Mouse (Mus musculus) Patski (cell line): ENCODE data around the gene Dhx35. TPM values are rescaled to one million over a fixed set of nuclear protein-coding genes. Genes with fewer than 3 reads are reported as not detected.
A peak's percentile ranks its signal among the peaks of the same experiment; 100 is the strongest.

Source experiments
- ATAC-seq: fragments of 100-300 bp; one replicate; pipeline ENCODE4 v1.8.0; 2021
- CTCF ChIA-PET: fragments of 350-600 bp; sonication (Branson Sonifier 250); formaldehyde crosslinking; loops from one replicate; lab custom pipeline; 2022; ENCODE audit warnings: inconsistent platforms; lab: Charles Lee
- POLR2A ChIA-PET: fragments of 350-600 bp; sonication (Branson Sonifier 250); formaldehyde crosslinking; loops from one replicate; lab custom pipeline; 2022; ENCODE audit warnings: antibody characterized with exemption, inconsistent platforms; lab: Charles Lee
- DNase-seq: peaks from one replicate; pipeline ENCODE4 v3.0.0-alpha.2; 2011; ENCODE audit warnings: low read depth, low spot score
- H3K27me3 ChIP-seq: fragments of 371-371 bp; one replicate; pipeline ENCODE4 v1.5.1; 2021
- CTCF ChIP-seq: fragments of 100-300 bp; IDR thresholded peaks from one replicate; pipeline ENCODE4 v1.5.1; 2021
- in situ Hi-C: fragments of 300-500 bp; cut with MboI; formaldehyde crosslinking; loops from 3 replicates; pipeline ENCODE4 v1.11.1; 2018; ENCODE audit warnings: low pct_unique_long_range_greater_than_20kb, mixed read lengths
- polyA plus RNA-seq: library from polyadenylated mRNA; unstranded; gene quantifications from one replicate; pipeline ENCODE4 v1.2.3, GENCODE M21; 2021

Dhx35 gene
- 20.8 TPM for polyA plus RNA-seq

DNA sequence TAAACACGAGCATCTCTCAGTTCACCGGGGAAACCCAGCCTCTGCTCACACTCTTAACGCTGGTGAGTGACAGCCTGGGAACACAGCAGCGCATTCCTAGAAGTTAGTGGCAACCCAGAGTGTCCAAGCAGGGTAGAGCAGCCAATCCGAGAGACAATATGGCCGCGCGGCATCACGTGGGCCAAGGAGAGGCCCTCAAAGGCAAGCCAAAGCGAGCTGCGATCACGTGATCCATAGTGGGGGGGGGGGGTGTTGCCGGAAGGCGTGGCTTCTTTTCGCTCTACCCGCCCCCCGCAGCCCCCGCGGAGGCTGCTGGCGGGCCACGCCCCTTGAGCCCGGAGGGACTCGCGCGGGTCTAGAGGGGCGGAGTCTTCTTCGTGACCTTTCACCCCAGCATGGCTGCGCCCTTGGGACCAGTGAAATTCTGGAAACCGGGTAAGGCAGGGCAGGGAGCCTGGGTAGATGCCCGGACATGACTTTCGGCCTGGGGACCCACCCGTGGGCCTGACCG is at the start of gene Dhx35:
Gene Dhx35, plus strand, starts transcription at position 314 of the 511 bp plus-strand sequence.
- CTCF ChIA-PET: interaction anchor here (1.5 kb wide), 1 partner anchor 11 kb away, joined by 5 read pairs; no protein-coding TSS in a partner anchor
- ATAC-seq (peak; percentile 99), DNase-seq (peak; percentile 81)
- no peak for TF ChIP-seq CTCF
- POLR2A ChIA-PET: no interaction called here
- no peaks in the 10 kb centered on the region for H3K27me3 ChIP-seq
- in situ Hi-C loops: no loop called here

DNA sequence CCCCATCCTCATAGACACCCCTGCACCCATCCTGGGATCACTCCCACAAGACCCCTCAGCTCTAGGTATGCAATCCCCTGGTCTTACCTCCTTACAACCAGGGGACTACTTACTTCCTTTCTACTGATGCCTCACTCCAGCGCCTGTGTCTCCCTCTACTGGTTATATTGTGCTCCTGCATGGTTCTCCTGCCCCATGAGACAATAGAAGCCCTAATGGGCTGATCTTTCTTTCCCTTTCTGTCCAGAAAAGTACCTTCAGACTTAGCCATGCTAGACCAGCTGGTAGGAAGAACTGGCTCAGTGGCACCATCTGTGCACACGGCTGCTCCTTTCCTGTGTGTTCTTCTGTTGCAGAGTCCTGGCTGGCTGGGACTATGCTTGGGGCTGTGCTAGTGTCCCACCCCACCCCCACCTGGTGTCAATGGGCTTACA is 49.5 kb upstream of the Dhx35 start:
- in situ Hi-C loops: no loop called here
- peak; percentile 70 for TF ChIP-seq CTCF
- peaks cover 11% of the 10 kb centered on the region for H3K27me3 ChIP-seq
- POLR2A ChIA-PET: no interaction called here
- no peak for DNase-seq
- CTCF ChIA-PET: interaction anchor here (0.9 to 2.2 kb wide), 5 partner anchors 9 to 100 kb away, joined by 3 to 5 read pairs (median 4); no protein-coding TSS in a partner anchor
- ATAC-seq: peak; percentile 78

DNA sequence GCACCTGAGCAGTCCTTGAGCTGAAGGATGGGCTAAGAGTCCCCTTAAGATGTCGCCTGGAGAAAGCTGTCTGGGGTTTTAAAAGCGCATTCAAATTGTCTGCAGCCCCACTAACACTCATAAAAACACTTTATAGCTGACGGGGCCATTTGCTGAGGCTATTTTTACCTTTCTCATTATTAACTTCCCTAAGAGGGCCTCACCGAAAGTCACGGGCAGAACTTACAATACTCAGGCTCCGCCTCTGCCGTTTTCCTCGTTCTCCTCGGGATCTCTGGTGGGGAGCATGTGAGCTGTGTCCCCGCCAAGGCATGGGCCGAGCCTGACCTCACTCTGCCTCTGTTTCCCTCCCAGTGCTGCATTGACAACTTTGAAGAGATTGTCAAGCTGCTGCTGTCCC is 48.4 kb upstream of the Dhx35 start:
- H3K27me3 ChIP-seq: peaks cover 17% of the 10 kb centered on the region
- ATAC-seq: no peak
- CTCF ChIA-PET: interaction anchor here (2.2 kb wide), 1 partner anchor 11 kb away, joined by 5 read pairs; no protein-coding TSS in a partner anchor
- no peak for TF ChIP-seq CTCF
- POLR2A ChIA-PET: no interaction called here
- in situ Hi-C loops: no loop called here
- no peak for DNase-seq

DNA sequence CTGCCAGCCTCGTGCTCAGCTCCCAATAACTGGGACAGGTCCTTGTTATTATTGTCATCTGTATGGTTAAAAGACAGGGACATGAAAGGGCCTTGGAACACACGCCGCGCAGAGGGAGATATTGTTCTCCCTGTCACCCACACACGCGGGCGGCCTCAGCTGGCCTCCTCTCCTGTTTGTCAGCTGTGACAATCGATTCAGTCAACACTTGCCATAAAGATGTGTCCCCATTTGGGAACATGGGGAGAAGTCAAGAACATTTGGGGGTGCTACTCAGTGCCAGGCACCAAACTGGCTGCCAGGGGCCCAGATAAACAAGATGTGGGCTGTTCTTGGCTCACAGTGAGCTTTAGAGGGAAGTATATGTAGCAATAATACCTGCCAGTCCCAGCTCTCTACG is 45.2 kb upstream of the Dhx35 start:
- peaks cover 23% of the 10 kb centered on the region for H3K27me3 ChIP-seq
- ChIA-PET POLR2A (no interaction called here), CTCF (interaction anchor here (0.9 kb wide), 1 partner anchor 22 kb away, joined by 3 read pairs; no protein-coding TSS in a partner anchor)
- no peak for TF ChIP-seq CTCF
- ATAC-seq (no peak), DNase-seq (no peak)
- in situ Hi-C loops: no loop called here

DNA sequence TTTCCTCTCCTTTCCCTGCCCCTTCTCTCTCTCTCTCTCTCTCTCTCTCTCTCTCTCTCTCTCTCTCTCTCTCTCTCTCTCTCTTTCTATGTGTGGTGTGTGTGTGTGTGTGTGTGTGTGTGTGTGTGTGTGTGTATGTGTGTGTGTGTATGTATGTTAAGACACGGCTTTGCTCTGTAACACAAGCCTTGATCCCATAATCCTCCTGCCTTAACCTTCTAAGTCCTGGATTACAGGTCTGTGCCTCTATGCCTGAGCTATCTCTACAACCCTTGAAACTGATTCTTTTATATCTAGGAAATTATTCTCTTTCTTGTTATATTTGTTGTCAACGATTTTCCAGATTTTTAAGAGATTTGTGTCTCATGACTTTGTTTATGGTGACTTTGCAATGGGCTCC is 34.4 kb upstream of the Dhx35 start:
- in situ Hi-C loops: loop anchor here (10.0 kb wide), 1 partner anchor 105 kb away; no protein-coding TSS in a partner anchor
- no peak for ATAC-seq
- no peak for DNase-seq
- no peak for TF ChIP-seq CTCF
- H3K27me3 ChIP-seq: peaks cover 12% of the 10 kb centered on the region
- POLR2A ChIA-PET: no interaction called here
- CTCF ChIA-PET: interaction anchor here (1.4 kb wide), 1 partner anchor 45 kb away, joined by 3 read pairs; no protein-coding TSS in a partner anchor

DNA sequence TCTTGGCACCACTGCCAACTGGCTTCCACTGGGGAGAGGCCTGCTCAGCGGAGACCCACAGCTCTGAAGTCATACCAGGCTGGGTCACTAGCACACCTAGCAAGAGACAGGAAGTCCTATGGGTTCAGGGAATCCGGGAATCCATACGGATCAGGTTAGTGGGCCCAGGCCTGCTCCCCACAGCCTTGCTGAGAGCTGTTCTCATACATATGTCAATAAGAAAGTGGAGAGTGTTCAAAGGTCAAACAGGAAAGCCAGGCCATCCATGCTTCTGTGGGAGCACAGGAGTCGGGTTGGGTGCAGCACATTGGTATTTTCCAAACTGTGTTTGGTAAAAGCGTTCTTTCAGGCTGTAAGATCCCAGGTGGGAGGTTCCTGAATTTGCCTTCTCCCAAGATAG is 32.3 kb upstream of the Dhx35 start:
- TF ChIP-seq CTCF: no peak
- ATAC-seq (no peak), DNase-seq (no peak)
- in situ Hi-C loops: loop anchor here (10.0 kb wide), 1 partner anchor 102 kb away; no protein-coding TSS in a partner anchor
- CTCF ChIA-PET: no interaction called here
- H3K27me3 ChIP-seq: peaks cover 10% of the 10 kb centered on the region
- POLR2A ChIA-PET: no interaction called here

DNA sequence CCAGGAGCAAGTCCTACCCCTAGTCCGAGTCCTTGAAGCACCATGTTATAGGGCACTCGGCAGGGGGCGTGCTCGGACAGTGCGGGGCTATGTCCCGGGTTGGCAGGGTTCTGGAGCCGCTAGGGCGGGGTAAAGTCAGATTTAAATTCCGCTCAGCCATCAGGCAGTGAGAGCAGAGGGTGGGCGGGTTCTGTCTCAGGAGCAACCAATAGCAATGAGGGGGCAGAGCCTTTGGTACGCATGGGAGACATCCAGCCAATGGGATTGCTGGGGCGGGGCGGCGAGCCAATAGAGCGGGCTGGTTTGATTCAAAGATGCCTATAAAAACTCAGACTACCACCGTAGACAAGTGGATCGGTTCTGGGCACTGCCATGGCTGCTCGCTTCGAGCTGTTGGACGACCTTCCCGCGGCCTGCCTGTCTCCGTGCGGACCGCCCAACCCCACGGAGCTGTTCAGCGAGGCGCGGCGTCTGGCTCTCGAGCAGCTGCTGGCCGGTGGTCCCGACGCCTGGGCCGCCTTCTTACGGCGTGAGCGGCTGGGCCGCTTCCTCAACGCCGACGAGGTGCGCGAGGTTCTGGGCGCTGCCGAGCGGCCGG is 26.8 kb upstream of the Dhx35 start, which contains the start of gene Fam83d:
Gene Fam83d, plus strand, starts transcription at position 352 of the 598 bp plus-strand sequence.
- POLR2A ChIA-PET: no interaction called here
- no peak for TF ChIP-seq CTCF
- ATAC-seq: peak; percentile 100
- CTCF ChIA-PET: interaction anchor here (1.1 kb wide), 1 partner anchor 96 kb away, joined by 3 read pairs; no protein-coding TSS in a partner anchor
- peak; percentile 92 for DNase-seq
- H3K27me3 ChIP-seq: peaks cover 10% of the 10 kb centered on the region
- in situ Hi-C loops: loop anchor here (5.0 to 10.0 kb wide), 2 partner anchors 59 to 97 kb away; no protein-coding TSS in a partner anchor

DNA sequence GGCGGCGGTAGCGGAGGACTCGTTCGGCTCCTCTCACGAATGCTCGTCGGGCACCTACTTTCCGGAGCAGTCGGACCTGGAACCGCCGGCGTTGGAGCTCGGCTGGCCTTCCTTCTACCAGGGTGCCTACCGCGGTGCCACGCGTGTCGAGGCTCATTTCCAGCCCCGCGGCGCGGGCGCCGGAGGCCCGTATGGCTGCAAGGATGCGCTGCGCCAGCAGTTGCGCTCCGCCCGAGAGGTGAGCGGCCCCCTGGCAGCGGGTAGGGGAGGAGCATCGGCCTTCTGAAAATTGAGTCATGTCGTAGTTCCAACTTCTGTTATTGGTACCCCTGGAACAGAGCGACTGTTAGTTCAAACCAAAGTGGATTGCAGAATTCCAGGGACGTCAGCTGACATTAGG is 26.3 kb upstream of the Dhx35 start:
- no peak for DNase-seq
- peak; percentile 37 for ATAC-seq
- CTCF ChIA-PET: interaction anchor here (1.1 to 1.2 kb wide), 2 partner anchors 24 to 96 kb away, joined by 3 read pairs; no protein-coding TSS in a partner anchor
- in situ Hi-C loops: loop anchor here (5.0 to 10.0 kb wide), 2 partner anchors 59 to 96 kb away; no protein-coding TSS in a partner anchor
- no peak for TF ChIP-seq CTCF
- POLR2A ChIA-PET: no interaction called here
- H3K27me3 ChIP-seq: peaks cover 9% of the 10 kb centered on the region

DNA sequence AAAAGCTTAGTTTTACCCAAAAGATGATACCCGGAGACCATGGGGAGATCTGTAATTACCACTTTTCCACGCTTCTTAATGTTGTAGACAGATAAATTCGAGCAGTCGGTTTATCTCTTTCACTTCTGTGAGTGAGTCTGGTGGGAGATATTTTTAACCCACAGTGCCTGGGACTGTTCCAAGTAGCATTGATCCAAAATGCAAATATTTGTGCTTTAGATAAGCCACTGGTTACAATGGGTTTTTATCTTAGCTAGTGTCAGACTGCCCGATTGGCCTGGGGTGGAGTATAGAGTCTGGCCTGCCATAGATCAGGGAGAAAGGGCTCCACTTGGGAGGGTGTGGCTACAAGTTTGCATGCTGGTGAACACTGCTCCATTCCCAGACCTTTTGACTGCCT is 25.8 kb upstream of the Dhx35 start:
- ATAC-seq (no peak), DNase-seq (no peak)
- ChIA-PET POLR2A (no interaction called here), CTCF (interaction anchor here (1.0 to 1.2 kb wide), 2 partner anchors 9 to 24 kb away, joined by 3 read pairs; no protein-coding TSS in a partner anchor)
- in situ Hi-C loops: loop anchor here (5.0 to 10.0 kb wide), 2 partner anchors 59 to 96 kb away; no protein-coding TSS in a partner anchor
- H3K27me3 ChIP-seq: peaks cover 5% of the 10 kb centered on the region
- TF ChIP-seq CTCF: no peak

DNA sequence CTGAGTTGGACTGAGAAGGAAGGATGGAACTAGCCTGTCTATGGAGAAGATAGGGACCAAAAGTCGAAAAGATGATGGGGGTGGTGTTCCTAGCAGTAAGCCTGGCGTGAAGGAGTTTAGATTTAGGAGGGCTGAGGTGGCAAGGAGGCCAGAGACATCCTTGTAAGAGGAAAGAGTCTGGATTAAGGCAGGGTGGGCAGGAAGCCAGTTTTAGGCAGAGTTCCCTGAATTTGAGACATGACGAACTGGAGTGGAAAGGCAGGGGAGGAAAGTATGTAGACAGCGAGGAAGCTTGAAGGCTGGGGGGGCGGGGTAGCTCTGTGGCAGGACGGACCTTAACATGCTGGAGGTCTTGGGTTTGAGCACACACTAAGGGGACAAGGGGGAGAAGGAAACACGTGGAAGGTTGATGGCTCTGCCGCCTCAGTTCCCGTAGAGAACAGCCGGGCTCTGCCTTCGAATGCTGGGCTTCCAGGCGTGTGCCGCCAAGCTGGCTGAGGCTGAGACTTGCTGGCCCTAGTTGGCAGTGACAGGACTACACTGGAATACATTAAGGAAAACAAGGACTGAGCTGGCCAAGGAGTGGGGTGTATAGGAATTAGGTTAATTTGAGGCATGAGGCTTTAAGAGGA is 24.4 kb upstream of the Dhx35 start:
- POLR2A ChIA-PET: interaction anchor here (0.6 kb wide), 1 partner anchor 112 kb away, joined by 4 read pairs; no protein-coding TSS in a partner anchor
- CTCF ChIA-PET: no interaction called here
- no peak for DNase-seq

More for the DNA sequence above, 24.4 kb upstream of the Dhx35 start:
- TF ChIP-seq CTCF: no peak
- H3K27me3 ChIP-seq: no peaks in the 10 kb centered on the region
- in situ Hi-C loops: no loop called here
- no peak for ATAC-seq
